Mouse (Mus musculus): Measurements from ENCODE around the gene Samd14. TPM values are rescaled to one million over a fixed set of nuclear protein-coding genes. Genes with fewer than 3 reads are reported as not detected.
A peak's percentile ranks its signal among the peaks of the same experiment; 100 is the strongest.
"Not testable (repeated sequence)": the region's sequence is repeated elsewhere in the genome, so short reads cannot be mapped to it uniquely, and the experiment has no call there.

The Samd14 gene
- polyA plus RNA-seq, 1 experiment from 2014 or later, result 106 TPM

- Histone ChIP-seq H3K4me2 (replicated peaks) (peak overlapping the region; percentile 78), H3K9me3 (no peaks in the 10 kb centered on the region), H3K4me1 (peaks cover 59% of the 10 kb centered on the region), H3K36me3 (peaks cover 25% of the 10 kb centered on the region), H3K4me3 (peak overlapping the region; percentile 80), H3K9ac (peak overlapping the region; percentile 88), H3K27ac (peak overlapping the region; percentile 93), H3K27me3 (replicated peaks) (no peaks in the 10 kb centered on the region)
- WGBS, result under 1% methylated on average over 34 of the region's 40 CpGs
- ATAC-seq (ENCODE audit: low FRiP score, low read depth), result peak; percentile 41
Observed at GRCm38 (mm10) chr11:95010141-95010739, 561 bp downstream of the Samd14 start.

- Histone ChIP-seq H3K9ac (peak overlapping the region; percentile 88), H3K36me3 (peaks cover 25% of the 10 kb centered on the region), H3K4me2 (replicated peaks) (peak overlapping the region; percentile 78), H3K4me3 (peak overlapping the region; percentile 80), H3K4me1 (peaks cover 62% of the 10 kb centered on the region)
- H3K9me3 ChIP-seq; H3K27me3 ChIP-seq (replicated peaks); ATAC-seq (ENCODE audit: low FRiP score, low read depth); H3K27ac ChIP-seq: not testable (repeated sequence)
- 24% methylated on average over 4 of the region's 4 CpGs for WGBS
Observed at GRCm38 (mm10) chr11:95010841-95011403, 1.2 kb downstream of the Samd14 start.

- peak overlapping the region; percentile 80 for H3K4me3 ChIP-seq
- peaks cover 61% of the 10 kb centered on the region for H3K4me1 ChIP-seq
- 55% methylated on average over 1 of the region's 1 CpGs for WGBS
- no peak for ATAC-seq (ENCODE audit: low FRiP score, low read depth)
- peaks cover 29% of the 10 kb centered on the region for H3K36me3 ChIP-seq
- no peaks in the 10 kb centered on the region for H3K9me3 ChIP-seq
- H3K27me3 ChIP-seq (replicated peaks), result no peaks in the 10 kb centered on the region
- peak overlapping the region; percentile 78 for H3K4me2 ChIP-seq (replicated peaks)
- peak overlapping the region; percentile 88 for H3K9ac ChIP-seq
- H3K27ac ChIP-seq, result no peak overlapping the region
Observed at GRCm38 (mm10) chr11:95011416-95011815, 1.7 kb downstream of the Samd14 start.

- no peak for ATAC-seq (ENCODE audit: low FRiP score, low read depth)
- Histone ChIP-seq H3K27ac (no peak overlapping the region), H3K9ac (peak overlapping the region; percentile 88; the same call in 1 of the 2 replicates), H3K4me3 (peak overlapping the region; percentile 80), H3K27me3 (replicated peaks) (no peaks in the 10 kb centered on the region), H3K9me3 (no peaks in the 10 kb centered on the region), H3K4me2 (replicated peaks) (peak overlapping the region; percentile 78), H3K4me1 (peaks cover 56% of the 10 kb centered on the region), H3K36me3 (peaks cover 34% of the 10 kb centered on the region)
- WGBS, result 74% methylated on average over 3 of the region's 3 CpGs
Observed at GRCm38 (mm10) chr11:95012075-95012474, 2.4 kb downstream of the Samd14 start.

GRCm38 (mm10) chr11:95012487-95012886, 2.8 kb downstream of the Samd14 start:
- Histone ChIP-seq H3K9ac (peak overlapping the region; percentile 88; the same call in 1 of the 2 replicates), H3K27me3 (replicated peaks) (no peaks in the 10 kb centered on the region), H3K9me3 (no peaks in the 10 kb centered on the region), H3K4me3 (peak overlapping the region; percentile 22), H3K4me1 (peaks cover 52% of the 10 kb centered on the region), H3K36me3 (peaks cover 38% of the 10 kb centered on the region), H3K4me2 (replicated peaks) (peak overlapping the region; percentile 78), H3K27ac (no peak overlapping the region)
- no peak for ATAC-seq (ENCODE audit: low FRiP score, low read depth)
- WGBS, result 58% methylated on average over 3 of the region's 3 CpGs

- 77% methylated on average over 3 of the region's 3 CpGs for WGBS
- Histone ChIP-seq H3K4me2 (replicated peaks) (0 out of 2 replicates have a peak overlapping the region, but pooled peaks have one; percentile 16), H3K4me3 (no peak overlapping the region), H3K9me3 (no peaks in the 10 kb centered on the region), H3K4me1 (peaks cover 34% of the 10 kb centered on the region), H3K36me3 (peaks cover 65% of the 10 kb centered on the region), H3K9ac (0 out of 2 replicates have a peak overlapping the region, but pooled peaks have one; percentile 13), H3K27ac (no peak overlapping the region), H3K27me3 (replicated peaks) (no peaks in the 10 kb centered on the region)
- no peak for ATAC-seq (ENCODE audit: low FRiP score, low read depth)
Observed at GRCm38 (mm10) chr11:95015484-95015883, 5.8 kb downstream of the Samd14 start.

GRCm38 (mm10) chr11:95022237-95022992, 12.7 kb downstream of the Samd14 start:
- Histone ChIP-seq H3K9ac (no peak overlapping the region), H3K9me3 (no peaks in the 10 kb centered on the region), H3K4me2 (replicated peaks) (no peak overlapping the region), H3K36me3 (peaks cover 86% of the 10 kb centered on the region), H3K27me3 (replicated peaks) (no peaks in the 10 kb centered on the region), H3K4me1 (no peaks in the 10 kb centered on the region), H3K4me3 (no peak overlapping the region), H3K27ac (no peak overlapping the region)
- no peak for ATAC-seq (ENCODE audit: low FRiP score, low read depth)
- 82% methylated on average over 10 of the region's 10 CpGs for whole genome bisulfite sequencing

- Histone ChIP-seq H3K27me3 (replicated peaks) (no peaks in the 10 kb centered on the region; the same call in 1 of the 2 replicates), H3K9me3 (no peaks in the 10 kb centered on the region), H3K4me3 (no peak overlapping the region), H3K4me2 (replicated peaks) (no peak overlapping the region), H3K9ac (no peak overlapping the region), H3K4me1 (peaks cover 8% of the 10 kb centered on the region), H3K27ac (no peak overlapping the region), H3K36me3 (peaks cover 78% of the 10 kb centered on the region)
- 97% methylated on average over 9 of the region's 9 CpGs for WGBS
- no peak for ATAC-seq (ENCODE audit: low FRiP score, low read depth)
Observed at GRCm38 (mm10) chr11:95023481-95023880, 13.8 kb downstream of the Samd14 start.

GRCm38 (mm10) chr11:95024439-95025184, 14.9 kb downstream of the Samd14 start:
- Histone ChIP-seq H3K27ac (no peak overlapping the region), H3K9ac (no peak overlapping the region), H3K36me3 (peaks cover 66% of the 10 kb centered on the region), H3K27me3 (replicated peaks) (no peaks in the 10 kb centered on the region; the same call in 1 of the 2 replicates), H3K4me1 (peaks cover 10% of the 10 kb centered on the region), H3K4me3 (no peak overlapping the region), H3K9me3 (no peaks in the 10 kb centered on the region), H3K4me2 (replicated peaks) (no peak overlapping the region)
- ATAC-seq (ENCODE audit: low FRiP score, low read depth), result no peak
- WGBS, result 71% methylated on average over 29 of the region's 29 CpGs

GRCm38 (mm10) chr11:95025227-95026012, 15.7 kb downstream of the Samd14 start:
- Histone ChIP-seq H3K36me3 (peaks cover 58% of the 10 kb centered on the region), H3K9ac (no peak overlapping the region), H3K9me3 (no peaks in the 10 kb centered on the region), H3K27ac (no peak overlapping the region), H3K4me2 (replicated peaks) (no peak overlapping the region), H3K27me3 (replicated peaks) (no peaks in the 10 kb centered on the region; the same call in 1 of the 2 replicates), H3K4me3 (no peak overlapping the region), H3K4me1 (peaks cover 10% of the 10 kb centered on the region)
- WGBS, result 94% methylated on average over 11 of the region's 11 CpGs
- ATAC-seq (ENCODE audit: low FRiP score, low read depth), result no peak

- ATAC-seq (ENCODE audit: low FRiP score, low read depth), result no peak
- peaks cover 10% of the 10 kb centered on the region for H3K4me1 ChIP-seq
- 78% methylated on average over 6 of the region's 6 CpGs for WGBS
- peaks cover 51% of the 10 kb centered on the region for H3K36me3 ChIP-seq
- H3K9ac ChIP-seq, result no peak overlapping the region
- H3K4me2 ChIP-seq (replicated peaks), result no peak overlapping the region
- no peaks in the 10 kb centered on the region; the same call in 1 of the 2 replicates for H3K27me3 ChIP-seq (replicated peaks)
- no peak overlapping the region for H3K4me3 ChIP-seq
- H3K9me3 ChIP-seq, result no peaks in the 10 kb centered on the region
- no peak overlapping the region for H3K27ac ChIP-seq
Observed at GRCm38 (mm10) chr11:95026090-95026542, 16.4 kb downstream of the Samd14 start.

Measured in neural tube, embryonic 12.5 days (tissue).